Mouse (Mus musculus) hindbrain, embryonic 13.5 days (tissue): ENCODE results near the gene Irf3. TPM values are rescaled to one million over a fixed set of nuclear protein-coding genes. Genes with fewer than 3 reads are reported as not detected.

Experiments used
- ATAC-seq: fragments of 200-750 bp; cut with Nextera tagmentation; 2 replicates; pipeline ENCODE4 v1.8.0; 2017; ENCODE audit warnings: moderate TSS enrichment; ENCODE audit not compliant: low FRiP score
- H3K27ac ChIP-seq: fragments of 300-500 bp; sonication (generic); 2 replicates; pipeline ENCODE4 v1.5.1; 2015; ENCODE audit warnings: inconsistent platforms, mild to moderate bottlenecking, moderate library complexity
- H3K27me3 ChIP-seq: fragments of 300-500 bp; sonication (generic); 2 replicates; pipeline ENCODE4 v1.6.1; 2015; ENCODE audit warnings: mild to moderate bottlenecking, inconsistent platforms
- H3K36me3 ChIP-seq: fragments of 300-500 bp; sonication (generic); 2 replicates; pipeline ENCODE4 v1.6.1; 2015; ENCODE audit warnings: mild to moderate bottlenecking, inconsistent platforms
- H3K4me1 ChIP-seq: fragments of 300-500 bp; sonication (generic); replicated peaks from 2 replicates; pipeline ENCODE4 v1.6.1; 2015; ENCODE audit warnings: inconsistent platforms
- H3K4me2 ChIP-seq: fragments of 300-500 bp; sonication (generic); 2 replicates; pipeline ENCODE4 v1.6.1; 2015; ENCODE audit warnings: inconsistent platforms, mild to moderate bottlenecking, moderate library complexity
- H3K4me3 ChIP-seq: fragments of 300-500 bp; sonication (generic); 2 replicates; pipeline ENCODE4 v1.5.1; 2015; ENCODE audit warnings: mild to moderate bottlenecking, inconsistent platforms
- H3K9ac ChIP-seq: fragments of 300-500 bp; sonication (generic); 2 replicates; pipeline ENCODE4 v1.6.1; 2015; ENCODE audit warnings: mild to moderate bottlenecking, inconsistent platforms
- H3K9me3 ChIP-seq: fragments of 300-500 bp; sonication (generic); 2 replicates; pipeline ENCODE4 v1.6.1; 2016; ENCODE audit warnings: inconsistent platforms
- WGBS: fragments of 180-500 bp; shearing (Covaris S2); methylation state at CpG from one replicate; pipeline ENCODE4 v1.1.7; 2015; 5-methylcytosine and 5-hydroxymethylcytosine counted together
- polyA plus RNA-seq: library from polyadenylated mRNA; unstranded; fragments of >200 nt; fragmentation: Nextera tagmentation; extraction: Ambion mirVana; gene quantifications from 2 replicates; pipeline ENCODE4 v1.2.1, GENCODE M21; 2015

The Irf3 gene
- polyA plus RNA-seq, 1 experiment from 2014 or later, result 66.7 TPM

- H3K27me3 ChIP-seq, result no peaks in the 10 kb centered on the region
- WGBS, result 85% methylated on average over 11 of the region's 11 CpGs
These were observed 2.3 kb downstream of the Irf3 start for GRCm38 (mm10) chr7:44999753-45000152.

GRCm38 (mm10) chr7:45000539-45001114 is 3.2 kb downstream of the Irf3 start:
- H3K27ac ChIP-seq, result no peak overlapping the region
- peaks cover 35% of the 10 kb centered on the region for H3K4me1 ChIP-seq
- H3K4me3 ChIP-seq, result no peak overlapping the region
- H3K27me3 ChIP-seq, result no peaks in the 10 kb centered on the region
- ATAC-seq, result no peak
- no peaks in the 10 kb centered on the region for H3K9me3 ChIP-seq
- H3K36me3 ChIP-seq, result peaks cover 63% of the 10 kb centered on the region
- H3K4me2 ChIP-seq, result no peak overlapping the region
- H3K9ac ChIP-seq, result no peak overlapping the region
- 87% methylated on average over 21 of the region's 21 CpGs for WGBS

More at GRCm38 (mm10) chr7:44999753-45000152, 2.3 kb downstream of the Irf3 start:
- no peak for ATAC-seq
- peaks cover 35% of the 10 kb centered on the region for H3K4me1 ChIP-seq
- H3K9ac ChIP-seq, result no peak overlapping the region
- H3K9me3 ChIP-seq, result no peaks in the 10 kb centered on the region
- no peak overlapping the region for H3K27ac ChIP-seq
- H3K36me3 ChIP-seq, result peaks cover 55% of the 10 kb centered on the region
- no peak overlapping the region for H3K4me2 ChIP-seq
- H3K4me3 ChIP-seq, result no peak overlapping the region

- no peak overlapping the region for H3K27ac ChIP-seq
- 95% methylated on average over 7 of the region's 7 CpGs for WGBS
- H3K4me1 ChIP-seq, result peaks cover 23% of the 10 kb centered on the region
- no peaks in the 10 kb centered on the region for H3K9me3 ChIP-seq
- ATAC-seq, result no peak
- no peak overlapping the region for H3K4me2 ChIP-seq
- no peak overlapping the region for H3K9ac ChIP-seq
- peaks cover 81% of the 10 kb centered on the region for H3K36me3 ChIP-seq
- no peaks in the 10 kb centered on the region for H3K27me3 ChIP-seq
- no peak overlapping the region for H3K4me3 ChIP-seq
These were observed 5.0 kb downstream of the Irf3 start for GRCm38 (mm10) chr7:45002440-45002839.

GRCm38 (mm10) chr7:45004546-45004945 is 7.1 kb downstream of the Irf3 start:
- no peak for ATAC-seq
- 87% methylated on average over 3 of the region's 3 CpGs for WGBS
- no peak overlapping the region for H3K9ac ChIP-seq
- no peak overlapping the region for H3K4me3 ChIP-seq
- H3K36me3 ChIP-seq, result peaks cover 100% of the 10 kb centered on the region
- no peaks in the 10 kb centered on the region for H3K27me3 ChIP-seq
- H3K4me2 ChIP-seq, result no peak overlapping the region
- H3K27ac ChIP-seq, result no peak overlapping the region
- H3K4me1 ChIP-seq, result peaks cover 5% of the 10 kb centered on the region
- no peaks in the 10 kb centered on the region for H3K9me3 ChIP-seq

- H3K9ac ChIP-seq, result no peak overlapping the region
- no peaks in the 10 kb centered on the region for H3K9me3 ChIP-seq
- peak overlapping the region; percentile 35; the same call in 1 of the 2 replicates for H3K27ac ChIP-seq
- H3K4me2 ChIP-seq, result no peak overlapping the region
- no peak overlapping the region for H3K4me3 ChIP-seq
- no peaks in the 10 kb centered on the region for H3K27me3 ChIP-seq
- ATAC-seq, result no peak
- no peaks in the 10 kb centered on the region for H3K4me1 ChIP-seq
- H3K36me3 ChIP-seq, result peaks cover 100% of the 10 kb centered on the region
- WGBS, result 94% methylated on average over 6 of the region's 6 CpGs
These were observed 8.0 kb downstream of the Irf3 start for GRCm38 (mm10) chr7:45005321-45005992.

GRCm38 (mm10) chr7:45006503-45006902 is 9.1 kb downstream of the Irf3 start:
- H3K36me3 ChIP-seq, result peaks cover 100% of the 10 kb centered on the region
- no peak overlapping the region for H3K4me2 ChIP-seq
- WGBS, result 96% methylated on average over 12 of the region's 12 CpGs
- H3K27me3 ChIP-seq, result no peaks in the 10 kb centered on the region
- H3K27ac ChIP-seq, result no peak overlapping the region
- H3K9me3 ChIP-seq, result no peaks in the 10 kb centered on the region
- no peak overlapping the region for H3K4me3 ChIP-seq
- no peak overlapping the region for H3K9ac ChIP-seq
- ATAC-seq, result no peak
- no peaks in the 10 kb centered on the region for H3K4me1 ChIP-seq

- peaks cover 100% of the 10 kb centered on the region for H3K36me3 ChIP-seq
- no peak overlapping the region for H3K9ac ChIP-seq
- no peaks in the 10 kb centered on the region for H3K27me3 ChIP-seq
- H3K9me3 ChIP-seq, result no peaks in the 10 kb centered on the region
- no peak overlapping the region for H3K4me2 ChIP-seq
- no peak overlapping the region for H3K27ac ChIP-seq
- H3K4me3 ChIP-seq, result no peak overlapping the region
- no peak for ATAC-seq
- WGBS, result 97% methylated on average over 29 of the region's 29 CpGs
- H3K4me1 ChIP-seq, result no peaks in the 10 kb centered on the region
These were observed 9.7 kb downstream of the Irf3 start for GRCm38 (mm10) chr7:45007141-45007540.

- H3K4me3 ChIP-seq, result no peak overlapping the region
- peaks cover 100% of the 10 kb centered on the region for H3K36me3 ChIP-seq
- no peak overlapping the region for H3K4me2 ChIP-seq
- 93% methylated on average over 29 of the region's 30 CpGs for WGBS
- no peak overlapping the region for H3K27ac ChIP-seq
- H3K9me3 ChIP-seq, result no peaks in the 10 kb centered on the region
- H3K27me3 ChIP-seq, result no peaks in the 10 kb centered on the region
- ATAC-seq, result no peak
- no peaks in the 10 kb centered on the region for H3K4me1 ChIP-seq
- no peak overlapping the region for H3K9ac ChIP-seq
These were observed 10.4 kb downstream of the Irf3 start for GRCm38 (mm10) chr7:45007846-45008245.

- Histone ChIP-seq H3K4me1 (peaks cover 5% of the 10 kb centered on the region; the same call in 1 of the 2 replicates), H3K9ac (no peak overlapping the region), H3K9me3 (no peaks in the 10 kb centered on the region), H3K27ac (no peak overlapping the region), H3K27me3 (no peaks in the 10 kb centered on the region), H3K4me2 (no peak overlapping the region), H3K4me3 (no peak overlapping the region), H3K36me3 (peaks cover 100% of the 10 kb centered on the region)
- no peak for ATAC-seq
- WGBS, result 95% methylated on average over 19 of the region's 19 CpGs
These were observed 11.0 kb downstream of the Irf3 start for GRCm38 (mm10) chr7:45008411-45008810.

- Histone ChIP-seq H3K4me2 (no peak overlapping the region), H3K36me3 (peaks cover 68% of the 10 kb centered on the region), H3K4me3 (no peak overlapping the region), H3K9ac (no peak overlapping the region), H3K27ac (no peak overlapping the region), H3K4me1 (peaks cover 28% of the 10 kb centered on the region), H3K27me3 (no peaks in the 10 kb centered on the region), H3K9me3 (no peaks in the 10 kb centered on the region)
- WGBS, result 94% methylated on average over 6 of the region's 6 CpGs
- no peak for ATAC-seq
These were observed 14.6 kb downstream of the Irf3 start for GRCm38 (mm10) chr7:45012011-45012410.

- Histone ChIP-seq H3K9ac (no peak overlapping the region), H3K9me3 (no peaks in the 10 kb centered on the region), H3K27me3 (no peaks in the 10 kb centered on the region), H3K27ac (no peak overlapping the region), H3K4me2 (no peak overlapping the region), H3K4me3 (no peak overlapping the region), H3K36me3 (peaks cover 60% of the 10 kb centered on the region), H3K4me1 (peaks cover 36% of the 10 kb centered on the region)
- 91% methylated on average over 4 of the region's 4 CpGs for WGBS
- ATAC-seq, result no peak
These were observed 15.4 kb downstream of the Irf3 start for GRCm38 (mm10) chr7:45012824-45013223.

GRCm38 (mm10) chr7:45013366-45014095 is 16.1 kb downstream of the Irf3 start:
- Histone ChIP-seq H3K36me3 (peaks cover 53% of the 10 kb centered on the region), H3K9ac (0 out of 2 replicates have a peak overlapping the region, but pooled peaks have one; percentile 3), H3K27me3 (no peaks in the 10 kb centered on the region), H3K9me3 (no peaks in the 10 kb centered on the region), H3K4me1 (peaks cover 42% of the 10 kb centered on the region), H3K27ac (no peak overlapping the region), H3K4me3 (no peak overlapping the region; the same call in 1 of the 2 replicates), H3K4me2 (no peak overlapping the region)
- ATAC-seq, result no peak
- WGBS, result 95% methylated on average over 16 of the region's 16 CpGs
